Mouse (Mus musculus) neural tube, embryonic 14.5 days (tissue): ENCODE measurements around the gene Marveld1. TPM values are rescaled to one million over a fixed set of nuclear protein-coding genes. Genes with fewer than 3 reads are reported as not detected.
A peak's percentile ranks its signal among the peaks of the same experiment; 100 is the strongest.

Source experiments
- ATAC-seq: fragments of 200-750 bp; cut with Nextera tagmentation; 2 replicates; pipeline ENCODE4 v1.8.0; 2017; ENCODE audit warnings: low read depth, mild to moderate bottlenecking, moderate TSS enrichment, moderate library complexity
- H3K27ac ChIP-seq: fragments of 300-500 bp; sonication (generic); 2 replicates; pipeline ENCODE4 v1.5.1; 2014; ENCODE audit warnings: low read depth, mild to moderate bottlenecking, control low read depth, low read length, moderate library complexity, mixed read lengths
- H3K27me3 ChIP-seq: fragments of 300-500 bp; sonication (generic); 2 replicates; pipeline ENCODE4 v1.6.1; 2014; ENCODE audit warnings: low read length; ENCODE audit not compliant: control insufficient read depth, insufficient read depth
- H3K36me3 ChIP-seq: fragments of 300-500 bp; sonication (generic); 2 replicates; pipeline ENCODE4 v1.6.1; 2014; ENCODE audit warnings: low read length, mixed read lengths; ENCODE audit not compliant: control insufficient read depth, insufficient read depth
- H3K4me1 ChIP-seq: fragments of 300-500 bp; sonication (generic); 2 replicates; pipeline ENCODE4 v1.6.1; 2014; ENCODE audit warnings: low read length; ENCODE audit not compliant: control insufficient read depth, insufficient read depth
- H3K4me2 ChIP-seq: fragments of 300-500 bp; sonication (generic); 2 replicates; pipeline ENCODE4 v1.6.1; 2014; ENCODE audit warnings: mild to moderate bottlenecking, low read depth, low read length, control low read depth
- H3K4me3 ChIP-seq: fragments of 300-500 bp; sonication (generic); 2 replicates; pipeline ENCODE4 v1.5.1; 2014; ENCODE audit warnings: low read depth, low read length, control low read depth, mixed read lengths
- H3K9ac ChIP-seq: fragments of 300-500 bp; sonication (generic); replicated peaks from 2 replicates; pipeline ENCODE4 v1.6.1; 2014; ENCODE audit warnings: low read depth, mild to moderate bottlenecking, control low read depth, low read length, mixed read lengths
- H3K9me3 ChIP-seq: fragments of 300-500 bp; sonication (generic); 2 replicates; pipeline ENCODE4 v1.6.1; 2016; ENCODE audit warnings: low read length; ENCODE audit not compliant: control insufficient read depth
- WGBS: fragments of 180-500 bp; shearing (Covaris S2); extraction: QIAGEN DNeasy Blood & Tissue Kit; methylation state at CpG from one replicate; pipeline ENCODE4 v1.1.7; 2014; 5-methylcytosine and 5-hydroxymethylcytosine counted together
- polyA plus RNA-seq: library from polyadenylated mRNA; unstranded; fragments of >200 nt; fragmentation: Nextera tagmentation; extraction: Ambion mirVana; gene quantifications from 2 replicates; pipeline ENCODE4 v1.2.1, GENCODE M21; 2014

The Marveld1 gene
- polyA plus RNA-seq, 1 experiment from 2014 or later, result 2.1 TPM

DNA sequence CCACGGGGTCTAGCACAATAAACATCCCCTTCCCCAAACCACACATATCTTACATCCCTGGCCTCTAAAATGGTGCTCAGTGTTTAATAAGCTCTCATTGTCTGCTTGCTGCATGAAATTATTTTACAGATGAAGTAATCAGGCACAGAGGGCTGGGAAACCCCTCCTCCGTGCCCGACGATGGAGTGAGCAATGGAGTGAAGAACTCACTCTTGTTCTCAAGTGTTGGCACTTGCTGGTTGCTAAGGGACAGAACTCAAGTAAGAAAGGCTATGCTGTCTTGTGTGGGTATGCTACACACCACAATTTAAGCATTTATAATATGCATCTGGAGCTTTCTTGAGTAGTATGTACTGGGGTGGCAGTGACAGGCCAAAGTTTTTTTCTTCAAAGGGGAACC, 2.0 kb upstream of the Marveld1 start:
- no peak overlapping the region for H3K27ac ChIP-seq
- no peaks in the 10 kb centered on the region for H3K9me3 ChIP-seq
- no peaks in the 10 kb centered on the region for H3K4me1 ChIP-seq
- no peak overlapping the region for H3K4me2 ChIP-seq
- no peak for ATAC-seq
- H3K9ac ChIP-seq, result no peak overlapping the region
- WGBS, result 80% methylated on average over 4 of the region's 4 CpGs
- H3K27me3 ChIP-seq, result peaks cover 9% of the 10 kb centered on the region; the same call in 1 of the 2 replicates
- H3K4me3 ChIP-seq, result no peak overlapping the region
- no peaks in the 10 kb centered on the region for H3K36me3 ChIP-seq

DNA sequence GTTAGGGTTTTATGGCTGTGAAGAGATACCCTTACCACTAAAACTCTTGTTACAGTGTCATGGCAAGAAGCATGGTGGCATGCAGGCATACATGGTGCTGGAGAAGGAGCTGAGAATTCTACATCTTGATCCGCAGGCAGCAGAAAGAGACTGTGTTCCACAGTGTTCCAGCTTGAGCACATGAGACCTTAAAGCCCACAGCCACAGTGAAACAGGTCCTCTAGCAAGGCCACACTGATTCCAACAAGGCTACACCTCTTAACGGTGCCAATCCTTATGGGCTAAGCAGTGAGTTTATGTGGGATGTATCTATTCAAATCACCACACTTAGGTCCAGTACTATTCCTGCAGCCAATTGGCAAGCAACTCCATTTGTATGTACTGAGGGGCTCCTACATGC, 1.5 kb upstream of the Marveld1 start:
- Histone ChIP-seq H3K9me3 (no peaks in the 10 kb centered on the region), H3K4me3 (no peak overlapping the region), H3K4me2 (no peak overlapping the region), H3K27ac (no peak overlapping the region), H3K4me1 (no peaks in the 10 kb centered on the region), H3K36me3 (no peaks in the 10 kb centered on the region), H3K9ac (no peak overlapping the region), H3K27me3 (peaks cover 9% of the 10 kb centered on the region; the same call in 1 of the 2 replicates)
- no peak for ATAC-seq
- 89% methylated on average over 2 of the region's 2 CpGs for WGBS

DNA sequence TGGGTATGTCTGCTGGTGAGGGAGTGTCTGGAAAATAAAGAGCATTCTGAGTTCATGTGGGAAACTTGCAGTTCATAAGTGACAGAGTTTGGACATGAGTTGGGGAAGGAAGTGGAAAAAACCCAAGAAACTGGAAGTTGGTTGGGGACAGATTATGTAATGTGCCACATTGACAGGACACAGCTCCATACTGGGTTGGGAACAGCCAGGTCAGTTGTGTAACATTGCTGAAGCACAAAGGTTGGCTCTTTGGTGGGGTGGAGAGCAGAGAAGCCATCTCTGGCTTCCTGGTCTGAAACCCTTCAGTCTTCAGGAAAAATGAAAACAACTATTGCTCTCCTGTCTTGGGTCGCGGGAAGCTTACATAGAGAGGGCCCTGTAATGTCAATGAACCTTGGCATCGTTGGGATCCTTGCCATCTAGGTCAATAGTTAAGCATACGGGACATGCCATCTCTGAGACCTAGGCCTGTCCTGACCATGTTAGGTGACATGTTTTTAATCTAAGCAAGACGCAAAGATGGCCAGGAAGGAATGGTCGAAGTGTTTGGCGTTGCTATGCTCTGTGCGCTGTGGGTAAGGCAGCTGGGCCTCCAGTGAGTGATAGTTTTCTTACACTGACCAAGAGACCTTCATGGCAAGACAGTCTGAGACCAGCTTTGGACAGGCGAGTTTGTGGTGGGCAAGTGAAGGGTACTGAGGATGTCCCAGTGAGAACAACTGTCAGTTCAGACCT, 757 bp upstream of the Marveld1 start:
- WGBS, result 92% methylated on average over 9 of the region's 9 CpGs
- H3K9ac ChIP-seq, result peak overlapping the region; percentile 69; the same call in 1 of the 2 replicates
- no peak overlapping the region for H3K4me3 ChIP-seq
- H3K27ac ChIP-seq, result no peak overlapping the region
- no peaks in the 10 kb centered on the region for H3K4me1 ChIP-seq
- H3K27me3 ChIP-seq, result peaks cover 9% of the 10 kb centered on the region; the same call in 1 of the 2 replicates
- no peak for ATAC-seq
- H3K4me2 ChIP-seq, result no peak overlapping the region
- H3K9me3 ChIP-seq, result no peaks in the 10 kb centered on the region
- no peaks in the 10 kb centered on the region for H3K36me3 ChIP-seq

DNA sequence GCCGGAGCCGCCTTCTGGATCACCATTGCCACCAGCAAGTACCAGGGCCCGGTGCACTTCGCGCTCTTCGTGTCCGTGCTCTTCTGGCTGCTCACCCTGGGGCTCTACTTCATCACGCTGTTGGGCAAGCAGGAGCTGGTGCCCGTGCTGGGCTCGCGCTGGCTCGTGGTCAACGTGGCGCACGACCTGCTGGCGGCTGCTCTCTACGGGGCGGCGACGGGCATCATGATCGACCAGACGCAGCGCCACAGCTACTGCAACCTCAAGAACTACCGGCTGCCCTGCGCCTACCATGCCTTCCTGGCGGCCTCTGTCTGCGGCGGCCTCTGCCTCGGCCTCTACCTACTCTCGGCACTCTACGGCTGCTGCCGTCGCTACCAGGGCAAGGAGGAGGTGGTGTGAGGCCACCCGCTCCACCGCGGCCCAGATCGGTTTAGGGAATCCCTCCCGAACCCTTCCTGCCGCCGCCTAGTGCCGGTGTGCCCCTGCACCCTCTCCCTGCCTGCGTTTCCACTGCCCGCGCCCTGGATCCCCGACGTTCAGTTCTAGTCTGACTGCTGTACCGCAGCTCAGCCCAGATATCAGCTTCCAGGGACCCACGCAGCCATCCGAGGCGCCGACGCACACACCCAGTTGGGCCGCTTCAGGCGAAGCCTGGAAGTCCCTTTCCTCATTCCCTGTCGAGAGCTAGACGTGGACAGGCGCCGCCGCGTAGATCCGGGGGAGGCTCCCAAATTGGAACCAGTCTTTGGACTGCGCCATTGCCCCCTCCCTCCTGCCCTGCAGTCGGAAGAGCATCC, 769 bp downstream of the Marveld1 start:
- Histone ChIP-seq H3K27ac (peak overlapping the region; percentile 60), H3K9me3 (no peaks in the 10 kb centered on the region), H3K4me2 (peak overlapping the region; percentile 71), H3K4me3 (peak overlapping the region; percentile 53), H3K4me1 (no peaks in the 10 kb centered on the region), H3K9ac (peak overlapping the region; percentile 69), H3K27me3 (peaks cover 9% of the 10 kb centered on the region; the same call in 1 of the 2 replicates), H3K36me3 (no peaks in the 10 kb centered on the region)
- ATAC-seq, result peak; percentile 25
- under 1% methylated on average over 63 of the region's 63 CpGs for WGBS

DNA sequence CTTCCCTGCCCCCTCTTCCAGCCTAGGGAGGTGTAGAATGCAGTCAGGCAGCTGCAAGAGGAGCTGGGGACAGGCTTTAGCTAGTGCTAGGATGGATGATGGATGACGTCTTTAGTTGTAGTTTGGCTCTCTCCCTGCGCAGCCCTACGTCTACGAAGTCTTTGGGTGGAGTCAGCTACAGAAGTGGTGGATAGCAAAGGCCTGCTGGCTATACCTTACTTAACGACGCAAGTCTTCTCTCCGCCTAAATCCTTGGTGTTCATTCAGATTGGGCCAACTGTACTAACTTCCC, 1.3 kb downstream of the Marveld1 start:
- peak overlapping the region; percentile 69 for H3K9ac ChIP-seq
- peak overlapping the region; percentile 53 for H3K4me3 ChIP-seq
- H3K27me3 ChIP-seq, result peaks cover 9% of the 10 kb centered on the region; the same call in 1 of the 2 replicates
- H3K4me1 ChIP-seq, result no peaks in the 10 kb centered on the region
- H3K27ac ChIP-seq, result no peak overlapping the region
- peak; percentile 8; the same call in 1 of the 2 replicates for ATAC-seq
- H3K4me2 ChIP-seq, result peak overlapping the region; percentile 71
- H3K9me3 ChIP-seq, result no peaks in the 10 kb centered on the region
- WGBS, result 28% methylated on average over 7 of the region's 7 CpGs
- no peaks in the 10 kb centered on the region for H3K36me3 ChIP-seq

DNA sequence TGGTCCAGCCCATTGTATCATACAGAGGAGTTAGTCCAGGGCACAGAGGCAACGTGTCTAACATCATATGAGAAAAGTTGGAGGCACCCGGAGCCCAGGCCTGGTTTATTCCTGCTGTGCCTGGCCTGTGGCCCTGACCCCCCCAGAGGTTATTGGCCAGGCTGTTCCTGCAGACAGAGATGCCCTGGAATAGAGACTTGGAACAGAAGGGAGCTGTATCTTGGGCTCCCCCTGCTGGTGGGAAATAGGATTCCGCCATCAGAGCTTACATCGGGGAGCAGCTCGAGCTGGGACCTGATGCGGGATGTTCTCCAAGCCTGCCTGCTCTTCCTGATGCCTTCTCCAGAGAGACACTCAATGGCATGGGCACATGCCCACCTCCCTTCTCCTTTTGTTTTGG, 4.8 kb downstream of the Marveld1 start:
- ATAC-seq, result no peak; the same call in 1 of the 2 replicates
- H3K27me3 ChIP-seq, result peaks cover 4% of the 10 kb centered on the region; the same call in 1 of the 2 replicates
- no peaks in the 10 kb centered on the region for H3K36me3 ChIP-seq
- no peaks in the 10 kb centered on the region for H3K9me3 ChIP-seq
- H3K4me1 ChIP-seq, result no peaks in the 10 kb centered on the region
- H3K4me2 ChIP-seq, result no peak overlapping the region
- H3K9ac ChIP-seq, result no peak overlapping the region
- H3K27ac ChIP-seq, result no peak overlapping the region
- WGBS, result 4% methylated on average over 6 of the region's 6 CpGs
- H3K4me3 ChIP-seq, result no peak overlapping the region

DNA sequence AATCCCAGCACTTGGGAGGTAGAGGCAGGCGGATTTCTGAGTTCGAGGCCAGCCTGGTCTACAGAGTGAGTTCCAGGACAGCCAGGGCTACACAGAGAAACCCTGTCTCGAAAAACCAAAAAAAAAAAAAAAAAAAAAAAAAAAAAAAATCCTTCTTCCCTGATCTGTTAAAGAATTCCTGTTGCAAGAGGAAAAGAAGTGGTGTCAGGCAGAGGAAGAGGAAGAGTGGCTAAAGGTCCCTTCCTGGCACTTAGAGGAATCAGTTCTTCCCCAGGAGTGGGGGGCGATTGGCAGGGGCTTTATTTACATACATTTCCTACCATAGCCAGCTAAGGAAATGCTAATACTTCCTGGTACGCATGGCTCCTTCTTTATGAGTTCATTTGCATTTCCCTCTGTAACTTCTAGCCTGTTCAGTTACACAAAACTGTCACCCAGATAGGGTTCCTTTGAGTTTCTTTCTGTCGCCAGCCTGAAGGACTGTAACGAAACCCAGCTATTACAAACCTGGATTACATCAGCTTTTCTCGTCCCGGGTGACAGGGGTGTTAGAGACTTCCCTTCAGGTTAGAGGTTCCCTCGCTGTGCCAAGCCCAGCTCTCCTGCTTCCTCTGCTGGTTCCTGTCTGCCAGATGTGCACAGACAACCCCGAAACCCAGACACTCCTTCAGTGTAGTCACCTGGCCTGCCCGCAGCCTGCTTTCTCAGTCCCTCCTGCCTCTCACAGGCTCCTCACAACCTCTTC, 10.5 kb downstream of the Marveld1 start:
- WGBS, result 78% methylated on average over 12 of the region's 12 CpGs
- Histone ChIP-seq H3K27ac (no peak overlapping the region), H3K36me3 (no peaks in the 10 kb centered on the region), H3K4me2 (no peak overlapping the region), H3K4me3 (no peak overlapping the region), H3K9me3 (no peaks in the 10 kb centered on the region), H3K9ac (no peak overlapping the region), H3K27me3 (no peaks in the 10 kb centered on the region), H3K4me1 (no peaks in the 10 kb centered on the region)
- ATAC-seq, result no peak

DNA sequence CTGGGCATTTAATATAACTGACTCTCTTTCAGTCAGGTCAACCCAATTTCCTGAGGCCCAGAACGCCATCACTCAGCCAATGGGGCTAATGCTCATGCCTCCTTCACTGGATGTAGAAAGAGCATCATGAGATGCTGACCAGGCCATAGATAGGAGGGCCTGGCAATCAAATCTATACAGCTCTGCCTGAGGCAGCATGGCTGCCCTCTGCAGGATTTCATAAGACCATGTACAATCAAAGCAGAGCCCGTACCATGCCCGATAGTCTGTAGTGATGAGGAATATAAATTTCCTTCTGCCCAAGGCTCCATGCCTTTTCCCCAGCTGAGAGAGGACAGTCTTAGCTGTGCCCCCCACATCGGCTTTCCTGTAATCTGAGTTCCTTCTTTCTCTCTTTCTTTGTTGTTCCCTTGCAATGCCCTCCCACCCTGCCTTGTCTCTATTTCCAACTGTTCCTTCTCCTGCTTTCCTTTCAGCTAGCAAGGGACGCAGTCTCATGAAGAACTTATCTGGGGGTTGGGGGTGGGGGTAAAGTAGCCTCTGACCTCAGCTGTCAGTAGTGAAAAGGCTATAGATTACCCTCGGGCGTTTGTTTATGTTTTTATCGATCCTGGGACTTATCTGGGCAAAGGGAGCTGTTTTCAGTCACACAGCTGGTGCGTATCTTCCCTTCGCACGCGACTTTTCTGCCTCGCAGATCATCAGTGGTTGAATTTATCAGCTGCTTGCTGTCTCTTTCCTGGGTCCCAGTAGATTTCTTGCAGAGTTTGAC, 11.2 kb downstream of the Marveld1 start:
- H3K9me3 ChIP-seq, result no peaks in the 10 kb centered on the region
- no peak overlapping the region for H3K9ac ChIP-seq
- no peak overlapping the region for H3K4me2 ChIP-seq
- no peak overlapping the region for H3K27ac ChIP-seq
- no peaks in the 10 kb centered on the region for H3K36me3 ChIP-seq
- no peak for ATAC-seq
- no peaks in the 10 kb centered on the region for H3K4me1 ChIP-seq
- 68% methylated on average over 13 of the region's 13 CpGs for WGBS
- H3K4me3 ChIP-seq, result no peak overlapping the region
- no peaks in the 10 kb centered on the region for H3K27me3 ChIP-seq
